In genomic region chr15:89209886-89210761, GRCm38 (mm10) we compare ENCODE assay signal across 8 mouse cellular contexts. TPM values are rescaled to one million over a fixed set of nuclear protein-coding genes. Genes with fewer than 3 reads are reported as not detected.
DNase-seq lines count a peak whose midpoint lies in the region; ATAC-seq and TF ChIP-seq lines count a peak whose summit lies in the region.

No protein-coding gene starts in this region.

- peaks cover 12% of the 10 kb centered on the region; the same call in 1 of the 2 replicates for H3K4me1 ChIP-seq in hindbrain, postnatal 0 days (ENCODE audit: insufficient read depth, low read length)
- peaks cover 36% of the 10 kb centered on the region for H3K4me1 ChIP-seq in megakaryocyte, embryonic 14.5 days

- intact Hi-C loops in gastrocnemius, adult 2 months (cut with DNase I): loop anchor here (1.0 to 10.0 kb wide), 4 partner anchors 14 to 385 kb away; partner anchors contain the start of genes Dennd6b, Hdac10 and Trabd

- peak; percentile 57 for ATAC-seq in common myeloid progenitor, adult 5-6 weeks (replicated peaks; ENCODE audit: low read depth, poor library complexity, severe bottlenecking)
- ATAC-seq in hindbrain, postnatal 0 days: no peak

- H3K27me3 ChIP-seq in hindbrain, postnatal 0 days (ENCODE audit: insufficient read depth, low read length): no peaks in the 10 kb centered on the region
- H3K27me3 ChIP-seq in megakaryocyte, embryonic 14.5 days (replicated peaks): no peaks in the 10 kb centered on the region

- no peaks in the 10 kb centered on the region for H3K36me3 ChIP-seq in hindbrain, postnatal 0 days (ENCODE audit: insufficient read depth, low read length)
- no peaks in the 10 kb centered on the region for H3K36me3 ChIP-seq in megakaryocyte, embryonic 14.5 days (replicated peaks; ENCODE audit: low read length)

- DNase-seq in WW6 (ENCODE audit: low read depth, low spot score): peak; percentile 47
- DNase-seq in gastrocnemius, adult 2 months: peak; percentile 89
- DNase-seq in hindbrain, postnatal 0 days (ENCODE audit: low spot score): peak; percentile 93
- peak; percentile 61 to 88 for DNase-seq in left cerebral cortex, adult 8-10 months (ENCODE audit: low spot score in 2 of 2)
- DNase-seq in right cerebral cortex, postnatal 10 days (ENCODE audit: low spot score in 2 of 2): peak; percentile 85 to 91
- DNase-seq in urinary bladder, postnatal 25 days (ENCODE audit: low spot score): peak; percentile 82

- H3K9ac ChIP-seq in hindbrain, postnatal 0 days (replicated peaks; ENCODE audit: low read length): peak overlapping the region; percentile 37; the same call in 1 of the 2 replicates

- 15% methylated on average over 22 of the region's 22 CpGs for WGBS in hindbrain, postnatal 0 days

- H3K27ac ChIP-seq in gastrocnemius, adult 2 months: peak overlapping the region; percentile 99
- peak overlapping the region; percentile 71 for H3K27ac ChIP-seq in hindbrain, postnatal 0 days

- H3K4me3 ChIP-seq in gastrocnemius, adult 2 months: peak overlapping the region; percentile 100
- peak overlapping the region; percentile 30 for H3K4me3 ChIP-seq in hindbrain, postnatal 0 days (ENCODE audit: low read length)
- peak overlapping the region; percentile 99 for H3K4me3 ChIP-seq in megakaryocyte, embryonic 14.5 days (replicated peaks)

- peak overlapping the region; percentile 52 for H3K4me2 ChIP-seq in hindbrain, postnatal 0 days (ENCODE audit: low read depth, low read length)

- peak; percentile 95 for TF ChIP-seq CTCF in gastrocnemius, adult 2 months (IDR thresholded peaks at IDR 0.05)
- TF ChIP-seq CTCF in hindbrain, postnatal 0 days (IDR thresholded peaks at IDR 0.05; ENCODE audit: low read depth): peak; percentile 84

- no peaks in the 10 kb centered on the region for H3K9me3 ChIP-seq in hindbrain, postnatal 0 days (ENCODE audit: low read length)
- H3K9me3 ChIP-seq in megakaryocyte, embryonic 14.5 days: no peaks in the 10 kb centered on the region

RNA-seq across cellular contexts. Expression of gene Ppp6r2, which starts 1.2 kb away (rescaled TPM):
- total RNA-seq in common myeloid progenitor, adult 5-6 weeks (2017): 15.6 and 22.7 TPM in 2 replicates
- 10 to 100 TPM; 90.7 to 94.1 TPM for total RNA-seq in gastrocnemius, adult 2 months (2021)
- total RNA-seq in hindbrain, postnatal 0 days (2014; rRNA removed): 257 and 290 TPM in 2 replicates
- 71.2 and 72.7 TPM in 2 replicates for polyA plus RNA-seq in hindbrain, postnatal 0 days (2015; fragmentation: Nextera tagmentation; extraction: Ambion mirVana)
- total RNA-seq in left cerebral cortex, adult 8-10 months (2022): 100 to 1,000 TPM; 150 to 165 (median 161) TPM
- 20.7 and 31.2 TPM in 2 replicates for polyA plus RNA-seq in megakaryocyte, embryonic 14.5 days (2012; ENCODE audit: insufficient read depth, low replicate concordance)

RNA-seq across cellular contexts. Expression of gene Dennd6b, which starts 13.8 kb away (rescaled TPM):
- total RNA-seq in common myeloid progenitor, adult 5-6 weeks (2017): 1.6 and 2.3 TPM in 2 replicates
- 10 to 100 TPM in 1 of 2 experiments, 1 to 10 TPM in 1; 8.9 to 10.9 TPM for total RNA-seq in gastrocnemius, adult 2 months (2021)
- 73.9 and 79.9 TPM in 2 replicates for total RNA-seq in hindbrain, postnatal 0 days (2014; rRNA removed)
- polyA plus RNA-seq in hindbrain, postnatal 0 days (2015; fragmentation: Nextera tagmentation; extraction: Ambion mirVana): 60.1 and 62.2 TPM in 2 replicates
- 10 to 100 TPM; 46.2 to 59.3 (median 50.7) TPM for total RNA-seq in left cerebral cortex, adult 8-10 months (2022)
- 3.6 and 10.0 TPM in 2 replicates for polyA plus RNA-seq in megakaryocyte, embryonic 14.5 days (2012; ENCODE audit: insufficient read depth, low replicate concordance)

RNA-seq across cellular contexts. Expression of gene Plxnb2, which starts 29.5 kb away (rescaled TPM):
- 20.2 and 29.2 TPM in 2 replicates for total RNA-seq in common myeloid progenitor, adult 5-6 weeks (2017)
- total RNA-seq in gastrocnemius, adult 2 months (2021): 1 to 10 TPM; 8.3 to 8.7 TPM
- total RNA-seq in hindbrain, postnatal 0 days (2014; rRNA removed): 239 and 274 TPM in 2 replicates
- polyA plus RNA-seq in hindbrain, postnatal 0 days (2015; fragmentation: Nextera tagmentation; extraction: Ambion mirVana): 64.1 and 64.7 TPM in 2 replicates
- 10 to 100 TPM; 42.6 to 60.9 (median 54.8) TPM for total RNA-seq in left cerebral cortex, adult 8-10 months (2022)
- polyA plus RNA-seq in megakaryocyte, embryonic 14.5 days (2012; ENCODE audit: insufficient read depth, low replicate concordance): 71.6 and 100 TPM in 2 replicates

Comparison
In these comparisons a context has a peak if more than half of its experiments do, and no peak if none do; other contexts are left out.
1. H3K4me3 ChIP-seq: peak in every context shown above with its lines; median percentile 100 in gastrocnemius, adult 2 months; 99 in megakaryocyte, embryonic 14.5 days; 30 in hindbrain, postnatal 0 days.